Mouse (Mus musculus) embryonic facial prominence, embryonic 13.5 days (tissue): Measurements from ENCODE around the gene Kazn. TPM values are rescaled to one million over a fixed set of nuclear protein-coding genes. Genes with fewer than 3 reads are reported as not detected.

Source experiments
- ATAC-seq: fragments of 200-750 bp; cut with Nextera tagmentation; 2 replicates; pipeline ENCODE4 v1.8.0; 2017; ENCODE audit warnings: low read depth; ENCODE audit not compliant: insufficient number of reproducible peaks, insufficient read depth, low FRiP score, low TSS enrichment
- H3K27ac ChIP-seq: fragments of 300-500 bp; sonication (generic); 2 replicates; pipeline ENCODE4 v1.5.1; 2015; ENCODE audit warnings: moderate library complexity, mild to moderate bottlenecking, inconsistent platforms
- H3K27me3 ChIP-seq: fragments of 300-500 bp; sonication (generic); 2 replicates; pipeline ENCODE4 v1.6.1; 2015; ENCODE audit warnings: mild to moderate bottlenecking, inconsistent platforms
- H3K36me3 ChIP-seq: fragments of 300-500 bp; sonication (generic); 2 replicates; pipeline ENCODE4 v1.6.1; 2015; ENCODE audit warnings: mild to moderate bottlenecking, inconsistent platforms
- H3K4me1 ChIP-seq: fragments of 300-500 bp; sonication (generic); 2 replicates; pipeline ENCODE4 v1.6.1; 2015; ENCODE audit warnings: inconsistent platforms
- H3K4me2 ChIP-seq: fragments of 300-500 bp; sonication (generic); 2 replicates; pipeline ENCODE4 v1.6.1; 2015; ENCODE audit warnings: moderate library complexity, mild to moderate bottlenecking, inconsistent platforms
- H3K4me3 ChIP-seq: fragments of 300-500 bp; sonication (generic); 2 replicates; pipeline ENCODE4 v1.5.1; 2015; ENCODE audit warnings: mild to moderate bottlenecking, inconsistent platforms
- H3K9ac ChIP-seq: fragments of 300-500 bp; sonication (generic); 2 replicates; pipeline ENCODE4 v1.6.1; 2015; ENCODE audit warnings: mild to moderate bottlenecking, inconsistent platforms
- H3K9me3 ChIP-seq: fragments of 300-500 bp; sonication (generic); 2 replicates; pipeline ENCODE4 v1.6.1; 2016; ENCODE audit warnings: inconsistent platforms
- WGBS: fragments of 180-500 bp; shearing (Covaris S2); methylation state at CpG from one replicate; pipeline ENCODE4 v1.1.7; 2015; ENCODE audit warnings: mixed read lengths; 5-methylcytosine and 5-hydroxymethylcytosine counted together
- polyA plus RNA-seq: library from polyadenylated mRNA; unstranded; fragments of >200 nt; fragmentation: Nextera tagmentation; extraction: Ambion mirVana; gene quantifications from 2 replicates; pipeline ENCODE4 v1.2.1, GENCODE M21; 2015

Gene Kazn
- polyA plus RNA-seq, 1 experiment from 2014 or later: 13.2 TPM

- Histone ChIP-seq H3K9ac (no peak overlapping the region), H3K36me3 (no peaks in the 10 kb centered on the region), H3K4me2 (no peak overlapping the region), H3K27me3 (peaks cover 4% of the 10 kb centered on the region; the same call in 1 of the 2 replicates), H3K4me1 (peaks cover 65% of the 10 kb centered on the region), H3K27ac (no peak overlapping the region), H3K9me3 (no peaks in the 10 kb centered on the region), H3K4me3 (no peak overlapping the region)
- ATAC-seq: no peak
- 14% methylated on average over 8 of the region's 8 CpGs for WGBS
These were observed 168.4 kb downstream of the Kazn start for GRCm38 (mm10) chr4:142070840-142071239.

- Histone ChIP-seq H3K4me1 (peaks cover 55% of the 10 kb centered on the region), H3K4me3 (no peak overlapping the region), H3K4me2 (no peak overlapping the region), H3K9ac (0 out of 2 replicates have a peak overlapping the region, but pooled peaks have one; percentile 11), H3K27me3 (peaks cover 4% of the 10 kb centered on the region; the same call in 1 of the 2 replicates), H3K36me3 (no peaks in the 10 kb centered on the region), H3K9me3 (no peaks in the 10 kb centered on the region), H3K27ac (no peak overlapping the region)
- 48% methylated on average over 18 of the region's 18 CpGs for WGBS
- no peak for ATAC-seq
These were observed 170.0 kb downstream of the Kazn start for GRCm38 (mm10) chr4:142068899-142069812.

GRCm38 (mm10) chr4:142066576-142066975, 172.6 kb downstream of the Kazn start:
- ATAC-seq: no peak

GRCm38 (mm10) chr4:142065835-142066234, 173.4 kb downstream of the Kazn start:
- Histone ChIP-seq H3K27me3 (peaks cover 4% of the 10 kb centered on the region; the same call in 1 of the 2 replicates), H3K27ac (no peak overlapping the region), H3K9me3 (no peaks in the 10 kb centered on the region), H3K9ac (no peak overlapping the region), H3K4me2 (no peak overlapping the region), H3K4me3 (no peak overlapping the region), H3K36me3 (no peaks in the 10 kb centered on the region), H3K4me1 (peaks cover 43% of the 10 kb centered on the region)
- no peak; the same call in 1 of the 2 replicates for ATAC-seq
- 56% methylated on average over 6 of the region's 6 CpGs for WGBS

More at GRCm38 (mm10) chr4:142066576-142066975, 172.6 kb downstream of the Kazn start:
- Histone ChIP-seq H3K4me2 (no peak overlapping the region), H3K9ac (no peak overlapping the region), H3K4me1 (peaks cover 44% of the 10 kb centered on the region), H3K27me3 (peaks cover 4% of the 10 kb centered on the region; the same call in 1 of the 2 replicates), H3K4me3 (no peak overlapping the region), H3K36me3 (no peaks in the 10 kb centered on the region), H3K9me3 (no peaks in the 10 kb centered on the region), H3K27ac (no peak overlapping the region)
- 57% methylated on average over 4 of the region's 4 CpGs for WGBS

- H3K36me3 ChIP-seq: no peaks in the 10 kb centered on the region
- no peak overlapping the region for H3K4me2 ChIP-seq
- peaks cover 4% of the 10 kb centered on the region; the same call in 1 of the 2 replicates for H3K27me3 ChIP-seq
- WGBS: 69% methylated on average over 8 of the region's 8 CpGs
- peaks cover 43% of the 10 kb centered on the region for H3K4me1 ChIP-seq
- H3K9me3 ChIP-seq: no peaks in the 10 kb centered on the region
- H3K4me3 ChIP-seq: no peak overlapping the region
- no peak overlapping the region for H3K27ac ChIP-seq
- ATAC-seq: no peak
- H3K9ac ChIP-seq: no peak overlapping the region
These were observed 173.9 kb downstream of the Kazn start for GRCm38 (mm10) chr4:142065270-142065669.

GRCm38 (mm10) chr4:142064582-142065228, 174.5 kb downstream of the Kazn start:
- no peaks in the 10 kb centered on the region for H3K36me3 ChIP-seq
- no peak overlapping the region for H3K27ac ChIP-seq
- peaks cover 4% of the 10 kb centered on the region; the same call in 1 of the 2 replicates for H3K27me3 ChIP-seq
- H3K9ac ChIP-seq: no peak overlapping the region
- no peak for ATAC-seq
- WGBS: 91% methylated on average over 11 of the region's 11 CpGs
- H3K4me2 ChIP-seq: no peak overlapping the region
- peaks cover 43% of the 10 kb centered on the region for H3K4me1 ChIP-seq
- no peak overlapping the region for H3K4me3 ChIP-seq
- no peaks in the 10 kb centered on the region for H3K9me3 ChIP-seq

- Histone ChIP-seq H3K4me1 (peaks cover 40% of the 10 kb centered on the region), H3K27ac (no peak overlapping the region), H3K9ac (no peak overlapping the region), H3K36me3 (no peaks in the 10 kb centered on the region), H3K27me3 (no peaks in the 10 kb centered on the region), H3K4me2 (no peak overlapping the region), H3K4me3 (no peak overlapping the region), H3K9me3 (no peaks in the 10 kb centered on the region)
- WGBS: 90% methylated on average over 8 of the region's 8 CpGs
- no peak for ATAC-seq
These were observed 176.1 kb downstream of the Kazn start for GRCm38 (mm10) chr4:142063057-142063534.

GRCm38 (mm10) chr4:142061485-142062240, 177.5 kb downstream of the Kazn start:
- no peak for ATAC-seq
- Histone ChIP-seq H3K4me2 (no peak overlapping the region), H3K4me1 (peaks cover 39% of the 10 kb centered on the region), H3K27ac (no peak overlapping the region), H3K36me3 (no peaks in the 10 kb centered on the region), H3K27me3 (no peaks in the 10 kb centered on the region), H3K9me3 (no peaks in the 10 kb centered on the region), H3K4me3 (no peak overlapping the region), H3K9ac (no peak overlapping the region)
- 70% methylated on average over 23 of the region's 23 CpGs for WGBS

- no peak for ATAC-seq
- Histone ChIP-seq H3K9ac (no peak overlapping the region), H3K27ac (peak overlapping the region; percentile 22; the same call in 1 of the 2 replicates), H3K4me1 (peaks cover 31% of the 10 kb centered on the region), H3K4me2 (no peak overlapping the region), H3K36me3 (no peaks in the 10 kb centered on the region), H3K9me3 (no peaks in the 10 kb centered on the region), H3K27me3 (no peaks in the 10 kb centered on the region), H3K4me3 (no peak overlapping the region)
- WGBS: 69% methylated on average over 18 of the region's 18 CpGs
These were observed 178.5 kb downstream of the Kazn start for GRCm38 (mm10) chr4:142060455-142061378.

GRCm38 (mm10) chr4:142059841-142060193, 179.4 kb downstream of the Kazn start:
- H3K27me3 ChIP-seq: no peaks in the 10 kb centered on the region
- no peaks in the 10 kb centered on the region for H3K9me3 ChIP-seq
- H3K36me3 ChIP-seq: no peaks in the 10 kb centered on the region
- no peak overlapping the region for H3K4me3 ChIP-seq
- no peak for ATAC-seq
- H3K27ac ChIP-seq: no peak overlapping the region
- no peak overlapping the region for H3K9ac ChIP-seq
- 81% methylated on average over 8 of the region's 8 CpGs for WGBS
- H3K4me2 ChIP-seq: no peak overlapping the region
- peaks cover 26% of the 10 kb centered on the region for H3K4me1 ChIP-seq
